Mouse (Mus musculus) gastrocnemius, adult 18-20 months (tissue): ENCODE measurements around the gene Smad3. TPM values are rescaled to one million over a fixed set of nuclear protein-coding genes. Genes with fewer than 3 reads are reported as not detected.

Experiments
- DNase-seq: peaks from one replicate; pipeline ENCODE4 v3.0.0; 2021; ENCODE audit warnings: low spot score
- total RNA-seq, 2 experiments: library from RNA; stranded (reverse); gene quantifications; 2 replicates each; pipeline ENCODE4 v1.2.3; 2021

The Smad3 gene
- total RNA-seq, 2 experiments from 2014 or later, result 56.8 to 76.4 TPM

GRCm38 (mm10) chr9:63602043-63602939 is 155.5 kb downstream of the Smad3 start, which contains the start of the genes Iqch and Aagab:
TSS of gene Iqch (minus strand) at chr9:63602493.
TSS of gene Aagab (plus strand) at chr9:63602660.
- DNase-seq, result peak; percentile 94

Other genes with a start within 250 kb of the Smad3 start
- not detected for gene Iqch, start 155.5 kb downstream of the Smad3 start, total RNA-seq
- 10 to 100 TPM; 12.1 to 14.2 TPM for gene Aagab, start 155.3 kb downstream of the Smad3 start, total RNA-seq